Mouse (Mus musculus) mature B cell (primary cell): ENCODE data around the gene Klhl6.

Experiments
- in situ Hi-C: fragments of 300-500 bp; cut with MboI; formaldehyde crosslinking; loops from 2 replicates; pipeline ENCODE4 v1.14.3; 2019

The Klhl6 gene

GRCm38 (mm10) chr16:19969506-19969905 lies 13.3 kb downstream of the Klhl6 start:
- in situ Hi-C loops = no loop called here

GRCm38 (mm10) chr16:19968666-19969065 lies 14.2 kb downstream of the Klhl6 start:
- in situ Hi-C loops = no loop called here

GRCm38 (mm10) chr16:19967897-19968392 lies 14.9 kb downstream of the Klhl6 start:
- in situ Hi-C loops = no loop called here

GRCm38 (mm10) chr16:19966976-19967375 lies 15.9 kb downstream of the Klhl6 start:
- in situ Hi-C loops = no loop called here

GRCm38 (mm10) chr16:19966437-19966836 lies 16.4 kb downstream of the Klhl6 start:
- in situ Hi-C loops = no loop called here

- in situ Hi-C loops = no loop called here
Measured at GRCm38 (mm10) chr16:19962951-19963350, 19.9 kb downstream of the Klhl6 start.

GRCm38 (mm10) chr16:19961070-19961469 lies 21.8 kb downstream of the Klhl6 start:
- in situ Hi-C loops = no loop called here

- in situ Hi-C loops = no loop called here
Measured at GRCm38 (mm10) chr16:19960407-19961058, 22.3 kb downstream of the Klhl6 start.

GRCm38 (mm10) chr16:19957051-19957450 lies 25.8 kb downstream of the Klhl6 start:
- in situ Hi-C loops = no loop called here

- in situ Hi-C loops = no loop called here
Measured at GRCm38 (mm10) chr16:19947336-19947735, 35.5 kb downstream of the Klhl6 start.

- in situ Hi-C loops = no loop called here
Measured at GRCm38 (mm10) chr16:19946578-19947298, 36.1 kb downstream of the Klhl6 start.

- in situ Hi-C loops = no loop called here
Measured at GRCm38 (mm10) chr16:19920823-19921222, 62.0 kb downstream of the Klhl6 start.

- in situ Hi-C loops = no loop called here
Measured at GRCm38 (mm10) chr16:19918286-19918685, 64.6 kb downstream of the Klhl6 start.

GRCm38 (mm10) chr16:19912582-19912981 lies 70.3 kb downstream of the Klhl6 start:
- in situ Hi-C loops = no loop called here

- in situ Hi-C loops = no loop called here
Measured at GRCm38 (mm10) chr16:19908291-19908690, 74.5 kb downstream of the Klhl6 start.

- in situ Hi-C loops = no loop called here
Measured at GRCm38 (mm10) chr16:19907103-19907502, 75.7 kb downstream of the Klhl6 start.

GRCm38 (mm10) chr16:19904734-19905479 lies 77.9 kb downstream of the Klhl6 start:
- in situ Hi-C loops = no loop called here

- in situ Hi-C loops = no loop called here
Measured at GRCm38 (mm10) chr16:19903792-19904191, 79.0 kb downstream of the Klhl6 start.
